Mouse (Mus musculus) small intestine, adult 2 months (tissue): ENCODE results near the gene Dok7.

ENCODE experiments used
- CTCF ChIP-seq: fragments of 200-500 bp; IDR thresholded peaks from 2 replicates; pipeline ENCODE4 v1.5.1; 2012; ENCODE audit warnings: low read depth, mild to moderate bottlenecking, control low read depth, inconsistent platforms, low read length, moderate library complexity, mixed read lengths; ENCODE audit not compliant: insufficient replicate concordance, insufficient read length; ENCODE audit errors: extremely low read depth
- POLR2A ChIP-seq: fragments of 200-500 bp; IDR thresholded peaks from 2 replicates; pipeline ENCODE4 v1.6.1; 2012; ENCODE audit warnings: low read depth, mild to moderate bottlenecking, control low read depth, inconsistent platforms, low read length, moderate library complexity

- TF ChIP-seq CTCF = no peak
- TF ChIP-seq POLR2A = no peak
These were observed 1.9 kb upstream of the Dok7 start for GRCm38 (mm10) chr5:35054628-35055027.
